Mouse (Mus musculus) layer of hippocampus, postnatal 14 days (tissue): Measurements from ENCODE around the gene Rps10. TPM values are rescaled to one million over a fixed set of nuclear protein-coding genes. Genes with fewer than 3 reads are reported as not detected.

Source experiments
- DNase-seq, 2 experiments: peaks; one replicate each; pipeline ENCODE4 v3.0.0; 2021 to 2022; ENCODE audit warnings: low spot score in 2 of 2, mixed read lengths in 1 of 2
- long read RNA-seq, 2 experiments: library from polyadenylated mRNA; stranded (forward); transcript quantifications; one replicate each; pipeline ENCODE4 v2.0.0; 2021
- total RNA-seq, 2 experiments: library from RNA; stranded (reverse); gene quantifications; 2 replicates each; pipeline ENCODE4 v1.2.3; 2021

The Rps10 gene
- 100 to 1,000 TPM; 413 to 460 TPM for total RNA-seq
- long read RNA-seq, experiment 1, transcript Rps10-203 (6 exons, 887 nt) = major isoform, 27 of 30 reads
- long read RNA-seq, experiment 1, partial matches to known transcripts = 1 of 30 reads
- long read RNA-seq, experiment 1, other reads (novel, unspliced or antisense) = 2 of 30 reads
- long read RNA-seq, experiment 2, transcript Rps10-203 (6 exons, 887 nt) = major isoform, 66 of 79 reads
- long read RNA-seq, experiment 2, transcript Rps10-208 (5 exons, 498 nt) = minor isoform, 7 of 79 reads
- long read RNA-seq, experiment 2, partial matches to known transcripts = 1 of 79 reads
- long read RNA-seq, experiment 2, other reads (novel, unspliced or antisense) = 5 of 79 reads

- DNase-seq = no peak
These were observed at the start of gene Rps10 for GRCm38 (mm10) chr17:27636132-27637020. TSS of gene Rps10 (minus strand) at chr17:27636669.

GRCm38 (mm10) chr17:27685550-27685913 lies 49.1 kb upstream of the Rps10 start:
- DNase-seq = no peak

GRCm38 (mm10) chr17:27684886-27685549 lies 48.5 kb upstream of the Rps10 start:
- DNase-seq = peak; percentile 82 to 88

GRCm38 (mm10) chr17:27678924-27679813 lies 42.7 kb upstream of the Rps10 start:
- peak in 1 of 2 experiments; percentile 65 for DNase-seq

GRCm38 (mm10) chr17:27677756-27678155 lies 41.3 kb upstream of the Rps10 start:
- DNase-seq = no peak

- DNase-seq = no peak
These were observed 39.8 kb upstream of the Rps10 start for GRCm38 (mm10) chr17:27676270-27676669.

- DNase-seq = no peak
These were observed 39.0 kb upstream of the Rps10 start for GRCm38 (mm10) chr17:27675453-27675852.

GRCm38 (mm10) chr17:27673945-27674344 lies 37.5 kb upstream of the Rps10 start:
- peak in 1 of 2 experiments; percentile 52 for DNase-seq

- DNase-seq = no peak
These were observed 35.3 kb upstream of the Rps10 start for GRCm38 (mm10) chr17:27671720-27672119.

- DNase-seq = no peak
These were observed 22.3 kb upstream of the Rps10 start for GRCm38 (mm10) chr17:27658767-27659166.

GRCm38 (mm10) chr17:27657123-27657522 lies 20.7 kb upstream of the Rps10 start:
- DNase-seq = no peak

GRCm38 (mm10) chr17:27656414-27656813 lies 19.9 kb upstream of the Rps10 start:
- no peak for DNase-seq

GRCm38 (mm10) chr17:27656011-27656399 lies 19.5 kb upstream of the Rps10 start:
- DNase-seq = peak; percentile 72 to 81

- peak; percentile 57 to 65 for DNase-seq
These were observed 18.9 kb upstream of the Rps10 start, which contains the start of gene Pacsin1 for GRCm38 (mm10) chr17:27655089-27656010. TSS of gene Pacsin1 (plus strand) at chr17:27655509.

GRCm38 (mm10) chr17:27653253-27653959 lies 16.9 kb upstream of the Rps10 start:
- DNase-seq = no peak

GRCm38 (mm10) chr17:27652046-27652790 lies 15.7 kb upstream of the Rps10 start:
- no peak for DNase-seq

- DNase-seq = no peak
These were observed 14.1 kb upstream of the Rps10 start for GRCm38 (mm10) chr17:27650586-27650985.

- no peak for DNase-seq
These were observed 13.7 kb upstream of the Rps10 start for GRCm38 (mm10) chr17:27650160-27650559.
